Mouse (Mus musculus): Measurements from ENCODE around the gene Ctnna3.
"Not testable (repeated sequence)": the region's sequence is repeated elsewhere in the genome, so short reads cannot be mapped to it uniquely, and the experiment has no call there.

The Ctnna3 gene

DNA sequence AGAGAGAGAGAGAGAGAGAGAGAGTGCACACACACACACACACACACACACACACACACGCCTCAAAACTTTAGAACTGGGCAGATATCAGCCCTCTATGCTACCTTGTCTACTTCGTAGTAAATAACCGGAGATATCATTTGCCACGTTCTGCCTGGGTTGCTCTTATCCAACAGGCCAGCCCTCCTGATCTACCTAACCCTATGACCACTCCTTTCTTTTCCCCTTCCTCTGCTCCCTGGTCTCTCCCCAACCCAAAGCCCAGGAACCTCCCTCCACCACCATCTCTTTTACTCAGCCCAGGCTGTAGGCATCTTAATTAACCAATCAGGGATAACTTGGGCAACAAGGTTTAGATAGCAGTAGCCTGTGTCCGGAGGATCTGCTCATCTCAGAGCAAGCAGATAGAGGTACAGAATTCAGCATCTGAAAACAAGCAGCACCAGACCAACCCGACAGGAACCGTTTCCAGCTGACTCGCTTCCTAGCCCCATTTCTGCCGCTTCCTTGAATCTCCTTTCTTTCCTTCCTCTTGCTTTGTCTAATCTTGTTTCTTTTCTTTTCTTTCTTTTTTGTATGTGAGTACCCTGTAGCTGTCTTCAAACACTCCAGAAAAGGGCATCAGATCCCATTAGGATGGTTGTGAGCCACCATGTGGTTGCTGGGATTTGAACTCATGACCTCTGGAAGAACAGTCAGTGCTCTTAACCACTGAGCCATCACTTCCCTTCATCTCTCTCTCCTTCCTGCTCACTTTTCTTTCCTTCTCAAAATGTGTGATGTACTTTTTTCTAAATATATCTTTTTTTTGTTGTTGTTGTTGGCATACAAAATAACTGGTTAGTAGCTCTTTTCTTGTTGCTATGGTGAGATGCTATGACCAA, 6.1 kb upstream of the Ctnna3 start:
- DNase-seq (ENCODE audit: low read depth, low spot score), result no peak

DNA sequence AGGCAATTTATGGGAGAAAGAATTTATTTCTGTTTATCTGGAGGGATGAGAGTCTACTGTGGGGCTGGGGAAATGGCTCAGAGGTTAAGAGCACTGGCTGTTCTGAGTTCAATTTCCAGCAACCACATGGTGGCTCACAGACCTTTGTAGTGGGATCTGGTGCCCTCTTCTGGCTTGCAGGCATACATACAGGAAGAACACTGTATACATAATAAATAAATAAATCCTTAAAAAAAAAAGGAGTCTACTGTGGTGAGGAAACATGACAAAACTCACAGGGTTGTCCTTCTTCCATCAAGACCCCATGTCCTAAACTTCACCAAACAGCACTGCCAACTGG, 5.5 kb upstream of the Ctnna3 start:
- DNase-seq (ENCODE audit: low read depth, low spot score), result no peak

DNA sequence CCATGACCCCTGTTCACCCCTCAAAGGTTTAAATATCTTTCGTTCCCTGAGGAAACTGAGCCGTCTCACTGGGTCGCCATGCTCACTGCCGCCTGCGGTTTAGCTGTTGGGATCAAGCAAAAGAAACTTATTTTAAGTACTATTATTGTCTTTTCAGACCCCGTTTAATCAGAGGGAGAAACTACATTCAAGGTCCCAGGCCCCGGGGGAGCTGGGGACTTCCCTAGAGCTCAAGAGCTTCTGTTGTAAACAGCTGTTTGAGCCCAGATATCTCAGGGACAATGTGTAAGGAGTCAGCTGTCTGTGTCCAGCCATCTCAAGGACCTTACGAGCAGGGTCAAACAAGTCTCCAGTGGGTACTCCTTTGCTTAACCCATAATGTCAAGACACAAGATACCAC, 2.8 kb upstream of the Ctnna3 start:
- DNase-seq (ENCODE audit: low read depth, low spot score), result no peak

DNA sequence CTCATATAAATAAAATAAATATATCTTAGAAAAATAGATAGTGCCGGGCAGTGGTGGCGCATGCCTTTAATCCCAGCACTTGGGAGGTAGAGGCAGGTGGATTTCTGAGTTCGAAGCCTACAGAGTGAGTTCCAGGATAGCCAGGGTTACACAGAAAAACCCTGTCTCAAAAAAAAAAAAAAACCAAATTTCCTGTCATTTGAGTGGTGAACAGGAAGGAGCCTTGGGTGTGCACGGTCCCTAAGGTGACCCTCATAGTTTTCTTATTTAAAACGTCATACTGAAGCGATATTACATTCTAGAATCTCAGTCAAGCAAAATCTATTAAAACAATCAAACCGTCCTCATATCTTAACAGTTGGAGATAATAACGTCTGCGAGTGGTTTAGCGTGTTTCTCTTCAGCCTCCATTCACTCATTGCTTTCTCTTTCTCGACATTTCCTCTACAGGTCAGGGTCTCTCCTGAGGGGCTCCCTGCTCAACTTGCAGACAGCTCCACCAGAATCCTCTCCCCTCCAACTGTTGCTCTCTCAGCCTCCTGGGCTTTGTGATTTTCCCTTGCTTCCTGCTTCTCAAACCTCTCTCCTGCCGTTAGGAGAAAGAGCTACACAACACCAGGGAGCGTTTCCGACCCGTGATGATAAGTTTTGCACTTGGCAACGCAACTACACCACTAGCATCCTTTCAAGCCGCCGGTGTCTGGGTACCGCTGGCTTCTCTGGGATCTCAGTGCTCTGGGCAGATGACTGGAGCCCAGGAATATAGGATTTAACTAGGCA, 1.5 kb upstream of the Ctnna3 start:
- DNase-seq (ENCODE audit: low read depth, low spot score), result no peak

DNA sequence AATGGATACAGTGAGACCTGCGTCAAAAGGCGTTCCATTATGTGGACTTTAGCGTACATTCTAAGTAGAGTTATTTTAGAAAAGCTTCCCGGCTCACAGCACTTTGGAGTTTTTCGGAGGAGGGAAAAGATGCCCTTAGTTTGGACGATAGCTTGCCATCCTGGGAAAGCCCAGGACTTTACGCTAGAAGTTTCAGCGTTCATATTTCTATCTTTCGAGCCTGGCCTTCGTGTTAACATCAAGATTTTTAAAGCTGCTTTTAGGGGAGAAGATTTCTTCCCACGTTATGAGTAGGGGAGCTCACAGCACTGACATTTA, 916 bp upstream of the Ctnna3 start:
- no peak for DNase-seq (ENCODE audit: low read depth, low spot score)

DNA sequence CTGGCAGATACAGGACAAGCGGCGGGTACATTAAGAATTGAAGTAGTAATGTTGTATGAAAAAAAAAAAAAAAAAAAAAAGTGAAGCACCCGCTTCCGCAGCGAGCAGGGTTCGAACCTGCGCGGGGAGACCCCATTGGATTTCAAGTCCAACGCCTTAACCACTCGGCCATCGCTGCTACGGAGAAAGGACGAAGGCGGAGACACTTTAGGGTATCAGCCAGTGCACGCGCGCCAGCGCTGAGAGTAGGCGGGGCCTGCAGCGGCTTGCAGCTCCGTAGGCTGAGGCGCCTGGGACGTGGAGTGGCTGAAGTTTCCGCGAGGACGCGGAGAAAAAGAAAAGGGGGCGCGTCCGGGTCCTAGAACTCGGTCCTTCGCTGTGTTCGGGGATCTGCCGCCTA, 518 bp upstream of the Ctnna3 start:
- peak; percentile 90 for DNase-seq (ENCODE audit: low read depth, low spot score)

DNA sequence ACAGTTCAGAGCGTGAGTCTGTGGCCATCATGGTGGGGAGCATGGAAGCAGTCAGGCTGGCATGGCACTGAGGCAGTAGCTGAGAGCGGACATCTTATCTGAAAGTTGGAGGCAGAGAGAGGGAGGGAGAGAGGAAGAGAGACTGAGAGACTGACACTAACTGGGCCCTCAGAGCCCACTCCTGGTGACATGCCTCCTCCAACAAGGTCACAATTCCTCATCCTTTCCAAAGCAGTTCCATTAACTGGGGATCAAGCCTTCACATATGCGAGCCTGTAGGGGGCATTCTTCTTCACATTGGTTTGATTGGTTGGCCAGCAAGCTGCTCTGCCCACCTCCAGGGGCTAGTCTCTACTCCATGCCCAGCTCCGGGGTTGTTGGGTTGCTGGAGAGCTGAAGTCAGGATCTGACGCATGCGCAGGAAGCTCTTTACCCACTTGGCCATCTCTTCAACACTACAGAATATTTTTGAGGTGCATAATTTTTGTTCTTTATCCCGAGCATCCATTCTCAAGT, 1.4 kb downstream of the Ctnna3 start:
- no peak for DNase-seq (ENCODE audit: low read depth, low spot score)

DNA sequence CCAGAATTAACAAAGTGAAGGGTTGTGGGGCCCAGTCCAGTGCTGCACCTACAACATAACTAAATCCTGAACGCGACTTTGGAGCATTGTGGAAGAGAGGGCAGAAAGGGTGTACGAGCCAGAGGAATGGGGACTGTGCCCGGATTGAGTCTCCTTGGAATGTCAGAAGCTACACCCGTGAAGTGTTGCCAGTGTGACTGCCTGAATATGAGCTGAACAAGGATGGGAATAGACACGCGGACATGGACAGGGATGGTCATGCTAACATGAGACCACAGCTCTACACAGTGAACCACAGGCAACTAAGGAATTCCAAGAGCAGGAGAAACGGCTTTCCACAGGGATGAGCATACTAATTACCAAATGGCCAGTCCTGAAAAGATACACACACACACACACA, 2.2 kb downstream of the Ctnna3 start:
- no peak for DNase-seq (ENCODE audit: low read depth, low spot score)

DNA sequence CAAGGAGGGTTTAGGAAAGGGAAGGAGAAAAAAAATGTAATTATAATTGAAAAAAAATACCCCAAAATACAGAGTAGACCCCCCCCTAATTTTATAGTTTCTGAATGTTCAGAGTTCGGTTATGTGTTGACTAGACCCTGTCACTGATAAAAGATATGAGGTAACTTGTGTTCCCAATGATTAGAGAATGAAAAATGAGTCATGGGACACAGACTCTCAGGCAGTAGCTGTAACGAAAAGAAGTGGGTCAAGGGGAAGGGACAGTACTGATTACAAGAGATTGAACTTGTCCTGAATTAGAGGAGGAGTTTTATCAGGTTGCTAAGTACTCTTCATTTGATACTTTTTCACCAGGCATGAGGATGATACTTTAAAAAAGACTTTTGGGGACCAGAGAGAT, 3.0 kb downstream of the Ctnna3 start:
- DNase-seq (ENCODE audit: low read depth, low spot score), result no peak

DNA sequence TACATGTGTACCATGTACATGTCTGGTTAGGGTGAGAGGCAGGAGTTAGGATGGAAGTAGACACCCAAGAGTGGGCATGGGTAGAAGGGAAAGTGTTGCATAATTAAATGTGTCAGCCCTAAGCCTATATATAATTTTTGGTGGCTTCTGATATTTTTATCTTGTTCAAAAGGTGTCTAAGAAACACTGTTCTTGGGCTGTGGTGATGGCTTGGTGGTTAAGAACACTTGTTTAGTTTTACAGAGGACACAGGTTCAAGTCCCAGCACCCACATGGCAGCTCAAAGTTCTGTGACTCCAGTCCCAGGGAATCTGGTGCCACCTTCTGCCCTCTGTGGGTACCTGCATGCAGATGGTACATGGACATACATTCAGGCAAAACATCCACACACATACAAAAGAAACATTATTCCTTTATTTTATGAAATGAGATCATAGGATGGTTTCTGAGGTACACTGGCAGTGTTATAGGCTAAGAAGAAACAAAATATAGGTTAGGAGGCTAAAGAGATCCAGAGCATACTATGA, 8.9 kb downstream of the Ctnna3 start:
- DNase-seq (ENCODE audit: low read depth, low spot score), result no peak

DNA sequence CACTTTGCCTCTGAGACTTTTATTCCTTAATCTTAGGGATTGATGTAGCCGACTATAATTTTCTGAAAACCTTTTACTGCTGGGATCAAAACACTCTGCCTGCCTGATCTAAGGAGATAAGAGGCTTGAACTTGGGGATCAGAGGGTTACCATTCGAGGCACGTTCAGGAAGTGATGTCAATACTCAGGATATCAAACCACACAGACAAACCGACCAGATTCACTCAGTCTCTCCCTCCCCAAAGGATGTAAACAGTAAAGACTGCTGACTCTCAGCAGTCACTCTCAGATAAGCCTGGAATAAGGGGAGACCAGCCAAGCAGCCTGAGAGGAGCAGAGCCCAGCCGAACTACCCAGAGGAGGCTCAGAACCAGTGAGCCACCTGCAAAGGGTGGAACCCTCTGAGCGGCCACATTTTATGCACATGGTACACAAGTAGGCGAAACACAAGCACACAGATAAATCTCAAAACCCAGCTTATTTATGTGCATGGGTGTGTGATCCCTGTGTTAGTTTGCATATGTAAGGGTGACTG, 9.9 kb downstream of the Ctnna3 start:
- DNase-seq (ENCODE audit: low read depth, low spot score), result no peak

DNA sequence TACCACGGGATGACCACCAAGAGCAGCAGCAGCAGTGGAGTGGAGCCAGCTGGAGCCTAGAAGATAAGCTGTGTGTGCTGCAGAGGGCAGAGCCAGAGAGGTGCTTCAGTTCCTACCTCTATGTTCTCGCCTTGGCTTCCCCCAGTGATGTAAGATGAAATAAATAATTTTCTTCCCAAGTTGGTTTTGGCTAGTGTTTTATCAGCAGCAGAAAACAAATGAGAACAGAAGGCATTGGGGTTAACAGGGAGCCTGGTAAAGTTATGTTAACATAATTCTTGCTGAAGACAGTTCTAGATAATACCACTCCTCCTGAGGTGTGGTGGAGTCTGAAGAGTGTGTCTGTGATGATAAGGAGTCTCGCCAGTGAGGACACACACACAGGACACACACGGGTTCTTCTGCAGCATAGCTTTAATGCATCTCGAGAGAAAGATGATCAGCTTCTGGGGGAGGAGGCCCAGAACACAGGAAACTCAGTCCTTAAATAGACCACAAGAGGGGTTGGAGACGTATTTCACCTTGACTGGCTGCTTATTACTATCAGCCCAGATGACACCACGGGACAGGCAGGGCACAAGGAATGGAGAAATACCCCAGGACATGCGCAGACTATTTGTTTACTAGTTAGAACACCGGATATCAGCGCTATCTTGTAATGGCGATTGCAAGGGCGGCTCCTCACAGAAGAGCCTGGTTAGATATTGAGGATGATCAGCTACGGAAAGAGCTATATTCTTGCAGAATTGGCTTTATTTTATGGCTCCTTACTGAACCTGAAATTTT, 14.9 kb downstream of the Ctnna3 start:
- not testable (repeated sequence) for DNase-seq (ENCODE audit: low read depth, low spot score)

DNA sequence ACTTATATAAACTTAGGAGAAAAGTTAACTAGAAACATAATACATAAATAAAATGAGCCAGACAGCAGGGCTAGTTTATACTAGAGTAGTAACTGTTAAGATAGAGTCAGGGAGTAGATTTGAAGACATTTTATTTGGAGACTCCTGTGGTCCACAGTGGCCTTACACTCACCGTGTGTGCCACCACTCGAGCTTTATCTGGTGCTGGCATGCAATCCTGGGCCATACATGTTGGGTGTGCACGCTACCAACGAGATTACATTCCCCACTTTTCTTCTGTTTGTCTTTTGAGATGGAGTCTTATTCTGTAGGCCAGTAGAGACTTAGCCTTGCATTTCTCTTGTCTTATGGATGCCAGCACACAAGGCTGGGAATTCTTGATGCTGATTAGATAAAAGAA, 24.0 kb downstream of the Ctnna3 start:
- no peak for DNase-seq (ENCODE audit: low read depth, low spot score)

DNA sequence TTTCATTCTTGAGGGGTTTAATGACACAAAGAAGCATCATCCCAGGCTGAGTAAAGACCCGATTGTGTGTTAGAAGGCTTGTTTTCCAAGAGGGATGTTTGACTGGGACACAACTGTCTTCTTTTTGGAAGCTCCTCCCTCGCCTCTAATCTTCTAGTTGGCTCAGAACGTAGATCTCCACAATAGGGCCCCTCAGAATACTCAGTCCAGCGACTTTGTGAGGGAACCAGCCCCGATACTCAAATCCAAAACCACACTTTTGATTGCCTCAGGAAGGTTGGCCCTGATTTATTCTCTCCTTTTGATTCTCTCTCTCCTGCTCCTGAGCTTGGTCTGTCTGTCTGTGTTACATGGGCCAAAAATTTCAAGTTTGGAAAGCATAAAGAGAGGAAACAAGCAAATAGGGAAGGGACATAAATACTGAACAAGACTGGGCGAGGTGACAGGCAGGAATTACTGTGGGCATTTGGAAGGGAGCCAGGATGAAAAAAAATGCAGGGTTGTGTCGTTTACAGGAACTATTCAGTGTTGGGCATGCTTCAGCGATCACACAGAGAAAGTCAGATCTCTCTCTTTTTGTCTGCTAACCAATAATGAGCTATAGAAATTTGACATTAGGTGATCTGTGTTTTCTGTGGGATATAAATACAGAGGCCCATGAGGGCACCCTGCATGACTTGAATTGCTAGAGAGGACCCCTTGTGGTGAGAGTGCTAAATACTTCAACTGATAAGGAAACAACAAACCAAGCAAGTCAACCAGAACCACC, 25.4 kb downstream of the Ctnna3 start:
- DNase-seq (ENCODE audit: low read depth, low spot score), result no peak

DNA sequence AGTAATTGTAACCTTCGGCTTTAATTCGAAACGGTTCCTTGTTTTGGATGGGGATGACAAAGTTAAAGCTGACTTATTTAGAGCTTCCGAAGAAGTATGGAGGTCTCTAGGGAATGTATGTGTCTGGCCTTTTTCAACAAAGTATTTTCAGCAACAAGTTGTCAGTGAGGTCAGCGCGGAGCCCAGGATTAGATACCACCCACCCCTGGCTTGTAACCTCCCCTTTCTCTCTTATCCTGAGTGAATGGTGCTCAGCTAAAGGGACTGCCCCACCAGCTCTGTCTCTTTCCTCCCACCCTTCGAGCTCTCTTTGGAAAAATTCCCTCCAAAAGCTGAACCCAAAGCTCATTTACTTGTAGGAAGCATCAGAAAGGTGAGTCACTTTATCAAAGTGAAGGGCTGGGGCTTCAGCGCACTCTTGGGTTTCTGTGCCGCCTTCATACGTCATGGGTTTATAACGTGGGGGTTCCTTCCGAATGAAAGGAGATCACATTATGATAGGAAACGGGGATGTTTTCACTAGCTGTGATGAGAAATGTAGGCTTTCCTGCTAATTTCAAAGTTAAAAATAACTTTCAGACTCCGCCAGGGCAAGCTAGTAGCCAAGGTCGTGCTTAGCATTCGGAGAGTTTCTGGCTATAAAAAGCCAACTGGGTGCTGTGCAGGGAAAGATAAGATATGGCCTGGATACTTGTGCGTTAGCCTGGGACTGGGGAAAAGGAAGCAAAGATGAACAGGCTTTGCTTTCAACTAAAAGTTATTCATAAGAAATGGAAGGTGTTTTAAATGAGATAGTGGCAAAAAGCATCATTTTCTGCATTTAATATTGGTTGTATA, 27.6 kb downstream of the Ctnna3 start:
- DNase-seq (ENCODE audit: low read depth, low spot score), result no peak

DNA sequence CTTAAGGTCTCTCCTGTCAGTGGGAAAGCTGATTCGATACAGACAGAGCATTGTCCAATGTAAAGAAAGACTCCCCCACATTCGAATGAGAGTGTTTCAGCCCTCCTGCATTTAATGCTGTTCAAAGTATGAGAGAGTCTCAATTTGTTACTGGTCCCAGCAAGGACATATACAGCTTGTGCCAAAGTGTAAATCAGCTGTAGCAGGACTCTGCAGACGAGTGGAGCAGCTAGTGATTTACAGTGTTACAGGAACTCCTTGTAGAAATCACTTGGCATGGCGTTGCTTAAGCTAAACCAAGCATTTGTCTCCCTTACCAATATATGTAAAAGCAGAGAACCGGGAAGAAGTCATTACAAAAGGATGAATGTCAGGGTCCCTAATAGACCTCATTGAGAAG, 31.0 kb downstream of the Ctnna3 start:
- DNase-seq (ENCODE audit: low read depth, low spot score), result no peak

DNA sequence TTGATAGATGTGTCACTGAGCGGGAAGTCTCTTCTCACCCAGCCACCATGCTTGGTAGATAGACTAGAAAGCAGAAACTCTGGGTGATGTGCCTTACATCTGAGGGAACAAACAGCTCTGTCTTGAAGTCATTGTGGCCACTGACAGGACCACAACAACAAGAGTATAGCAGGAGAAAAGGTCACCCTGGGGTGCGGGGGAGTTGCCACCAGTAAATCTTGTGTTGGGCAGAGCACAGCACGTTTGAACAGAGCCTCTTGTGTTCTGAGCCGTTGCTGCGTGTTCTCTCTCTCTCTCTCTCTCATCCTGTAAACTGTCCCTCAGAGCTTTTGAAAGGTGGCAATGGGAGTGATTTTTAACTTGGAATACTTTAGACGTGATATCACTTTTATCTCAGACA, 42.6 kb downstream of the Ctnna3 start:
- no peak for DNase-seq (ENCODE audit: low read depth, low spot score)

DNA sequence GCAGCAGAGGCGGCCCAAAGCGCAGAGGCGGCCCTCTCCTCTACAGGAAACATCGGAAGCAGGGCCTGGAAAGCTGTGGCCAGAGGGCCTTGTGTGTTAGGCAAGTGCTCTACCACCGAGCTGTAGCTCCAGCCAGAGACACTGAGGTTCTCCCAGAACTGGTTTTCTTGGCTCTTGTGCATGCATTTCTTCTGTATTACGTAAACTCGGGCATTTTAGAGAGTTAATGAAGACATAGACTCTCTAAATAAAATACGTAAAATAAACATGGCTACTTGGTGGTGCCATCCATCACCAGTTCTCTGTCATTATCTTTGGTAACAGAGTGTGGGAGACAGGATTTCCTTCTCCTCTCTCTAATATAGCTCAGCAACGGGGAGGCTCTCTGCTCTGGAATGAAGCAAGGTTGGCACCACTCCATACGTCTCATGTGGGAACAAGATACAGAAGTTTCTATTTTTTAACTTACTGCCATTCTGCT, 46.3 kb downstream of the Ctnna3 start:
- DNase-seq (ENCODE audit: low read depth, low spot score), result no peak

DNA sequence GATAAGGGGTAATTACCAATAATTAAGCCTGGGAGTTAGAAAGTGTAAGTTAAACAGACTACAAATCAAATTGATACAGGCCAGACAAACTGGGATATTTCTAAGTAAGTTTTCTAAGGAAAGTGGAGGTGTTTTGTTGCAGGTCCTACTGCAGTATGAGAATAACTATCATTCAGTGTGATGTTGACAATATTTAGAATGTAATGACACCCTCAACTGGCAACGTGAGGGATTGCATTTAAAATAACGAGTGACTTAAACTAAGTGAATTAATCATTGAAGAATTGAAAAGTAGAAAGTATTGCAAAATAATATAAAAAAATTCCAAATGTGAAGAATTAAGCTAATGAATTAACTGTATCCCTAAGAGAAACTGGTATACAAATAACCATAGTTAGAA, 49.0 kb downstream of the Ctnna3 start:
- no peak for DNase-seq (ENCODE audit: low read depth, low spot score)

DNA sequence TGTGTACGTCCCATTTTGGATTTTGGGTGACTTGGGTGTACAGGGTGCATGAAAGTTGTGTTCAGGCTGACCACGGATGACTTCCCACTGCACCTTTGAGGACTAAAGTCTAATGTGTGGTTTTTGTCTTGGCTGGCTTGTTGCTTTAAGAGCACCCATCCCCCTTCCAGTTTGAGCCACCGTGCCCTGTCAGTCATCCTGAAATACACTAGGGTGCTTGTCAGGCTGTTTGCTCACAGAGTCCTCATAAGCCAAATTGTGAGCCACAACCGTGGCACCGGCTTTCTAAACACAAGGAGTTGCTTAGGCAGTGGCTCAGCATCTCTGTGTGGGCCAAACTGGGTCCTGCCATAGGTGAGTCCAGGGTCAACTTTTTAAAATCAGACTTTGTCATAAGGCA, 50.2 kb downstream of the Ctnna3 start:
- DNase-seq (ENCODE audit: low read depth, low spot score), result no peak
